Mouse (Mus musculus) T-helper 1 cell (primary cell): ENCODE measurements around the gene Gm21988.

Experiments used
- in situ Hi-C: fragments of 300-600 bp; cut with MboI, MseI; formaldehyde crosslinking; loops from one replicate; pipeline ENCODE4 v1.15.1; 2025; ENCODE audit warnings: high pct_unique_total_duplicates

The Gm21988 gene

DNA sequence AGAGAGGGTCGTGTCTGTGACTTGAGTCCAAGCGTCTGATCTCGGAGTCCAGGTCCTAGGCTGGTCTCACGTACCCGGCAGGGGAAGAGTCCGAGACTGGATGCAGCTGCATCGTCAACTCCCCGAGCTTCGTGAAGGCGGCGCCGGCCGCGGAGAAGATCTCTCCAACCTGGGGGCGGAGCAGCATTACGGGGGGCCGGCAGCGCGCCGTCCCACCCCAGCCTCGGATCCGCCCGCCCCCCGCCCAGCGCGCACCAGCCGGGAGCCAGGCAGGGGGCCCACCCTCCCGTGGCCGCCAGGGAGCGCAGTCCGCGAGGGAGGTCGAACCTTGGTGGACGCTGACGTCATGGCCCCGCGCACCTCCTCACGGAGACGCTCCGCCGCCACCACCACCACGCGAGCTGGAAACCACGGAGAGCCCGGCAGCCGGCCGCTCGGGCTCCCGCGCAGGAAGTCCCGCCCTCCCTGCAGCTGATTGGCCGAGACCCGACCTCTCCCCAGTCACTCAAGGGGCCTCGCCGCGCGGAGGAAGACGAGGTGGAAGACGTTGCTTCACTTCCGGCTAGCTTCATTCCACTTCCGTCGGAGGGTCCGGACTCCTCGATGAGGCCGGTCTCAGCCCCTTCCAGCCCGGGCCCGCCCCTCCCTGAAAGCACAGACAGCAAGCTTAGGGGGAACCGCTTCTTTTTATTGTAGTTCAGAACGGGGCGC is 2.0 kb downstream of the Gm21988 start, which contains the start of gene 0610010K14Rik:
0610010K14Rik (minus strand) TSS at position 458 of the 711 bp plus-strand sequence.
- in situ Hi-C loops: loop anchor here (25.0 kb wide), 1 partner anchor 1125 kb away; the partner anchor contains the start of genes 9130213A22Rik and Hes7

DNA sequence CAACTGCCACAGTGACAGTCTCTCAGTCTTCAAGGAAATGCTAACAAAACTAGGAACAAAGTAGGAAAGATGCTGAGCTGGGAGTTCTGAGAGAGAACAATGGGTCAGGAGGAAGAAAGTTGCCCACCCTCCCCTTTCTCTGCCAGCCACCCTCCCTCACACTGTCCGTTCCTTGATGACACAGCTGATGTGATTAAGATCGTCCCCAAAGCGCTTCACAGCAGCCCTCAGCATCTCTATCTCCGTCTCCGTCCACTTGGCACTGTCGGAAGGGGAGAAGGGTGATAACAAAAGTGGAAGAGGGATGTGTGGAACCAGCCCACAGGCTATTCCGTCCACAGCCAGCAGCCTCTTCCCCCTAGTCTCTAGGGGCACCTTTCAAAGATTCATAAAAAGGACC is 2.9 kb downstream of the Gm21988 start:
- in situ Hi-C loops: loop anchor here (25.0 kb wide), 1 partner anchor 1124 kb away; the partner anchor contains the start of genes 9130213A22Rik and Hes7

DNA sequence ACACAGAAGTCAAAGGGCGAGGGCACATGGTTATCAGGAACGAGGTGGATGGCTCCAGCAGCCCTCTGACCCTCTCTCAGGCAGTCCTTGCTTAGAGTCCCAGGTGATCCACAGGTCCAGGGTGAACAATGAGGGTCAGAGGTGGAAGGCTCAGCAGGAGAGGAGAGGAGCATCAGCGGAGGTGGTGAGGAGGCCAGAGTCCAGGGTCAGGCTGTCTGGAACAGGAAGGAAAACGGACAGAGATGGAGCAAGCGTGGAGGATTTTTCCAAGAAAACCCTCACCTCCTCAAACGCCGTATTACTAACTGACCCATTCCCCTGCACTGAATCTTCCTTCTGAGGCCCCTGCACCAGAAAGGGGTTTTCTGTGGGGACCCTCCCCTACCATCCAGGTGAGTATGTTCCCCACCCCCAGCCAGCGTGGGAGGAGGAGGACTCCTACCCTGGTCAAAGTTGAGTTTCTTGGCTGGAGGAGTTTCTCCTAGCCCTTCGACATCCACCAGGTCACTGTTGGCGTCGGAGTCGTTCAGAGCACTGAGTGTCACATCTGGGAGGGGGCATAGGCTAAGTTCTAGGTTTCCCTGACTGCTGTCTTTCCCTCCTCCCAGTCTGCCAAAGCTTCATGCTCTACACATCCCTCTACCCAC is 4.3 kb downstream of the Gm21988 start:
- in situ Hi-C loops: loop anchor here (25.0 kb wide), 1 partner anchor 1123 kb away; the partner anchor contains the start of genes 9130213A22Rik and Hes7

DNA sequence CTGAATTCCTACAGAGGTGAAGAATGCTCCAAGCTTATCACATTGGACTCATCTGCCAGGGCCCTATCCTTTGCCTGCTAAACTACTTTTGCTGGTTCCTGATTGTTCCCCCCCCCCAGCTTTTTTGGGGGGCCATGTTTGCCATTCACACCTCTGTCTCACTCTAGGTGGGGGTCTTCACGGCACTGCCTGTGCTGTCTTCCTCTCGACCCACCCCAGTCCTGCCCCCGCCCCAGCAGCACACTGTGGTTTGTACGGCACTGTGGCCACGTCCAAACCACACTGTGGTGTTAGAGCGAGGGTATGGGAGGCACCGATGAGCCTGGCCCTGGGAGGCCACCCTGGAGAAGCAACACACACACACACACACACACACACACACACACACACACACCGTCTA is 5.1 kb downstream of the Gm21988 start:
- in situ Hi-C loops: loop anchor here (5.0 to 25.0 kb wide), 2 partner anchors 83 to 1122 kb away; partner anchors contain the start of genes 9130213A22Rik and Hes7

DNA sequence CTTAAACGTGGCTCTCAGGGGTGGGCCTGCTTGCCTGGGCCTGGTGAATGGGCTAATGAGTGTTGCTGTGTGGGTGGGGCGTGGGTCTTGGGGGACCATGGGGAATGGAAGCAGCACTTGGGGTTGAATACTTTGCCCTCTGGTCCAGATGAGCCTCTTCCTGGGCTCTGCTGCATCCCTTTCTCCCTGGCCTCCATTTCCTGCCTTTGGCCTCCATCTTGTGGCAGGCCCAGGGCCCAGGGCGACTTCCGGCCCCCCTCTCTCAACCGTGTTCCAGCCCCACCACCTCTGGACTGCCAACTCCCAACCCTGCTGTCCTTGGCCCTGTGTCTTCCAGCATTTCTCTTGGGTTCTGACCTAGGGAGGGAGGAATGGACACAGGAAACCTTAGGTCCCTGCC is 5.6 kb downstream of the Gm21988 start:
- in situ Hi-C loops: loop anchor here (5.0 to 25.0 kb wide), 2 partner anchors 83 to 1122 kb away; partner anchors contain the start of genes 9130213A22Rik and Hes7

DNA sequence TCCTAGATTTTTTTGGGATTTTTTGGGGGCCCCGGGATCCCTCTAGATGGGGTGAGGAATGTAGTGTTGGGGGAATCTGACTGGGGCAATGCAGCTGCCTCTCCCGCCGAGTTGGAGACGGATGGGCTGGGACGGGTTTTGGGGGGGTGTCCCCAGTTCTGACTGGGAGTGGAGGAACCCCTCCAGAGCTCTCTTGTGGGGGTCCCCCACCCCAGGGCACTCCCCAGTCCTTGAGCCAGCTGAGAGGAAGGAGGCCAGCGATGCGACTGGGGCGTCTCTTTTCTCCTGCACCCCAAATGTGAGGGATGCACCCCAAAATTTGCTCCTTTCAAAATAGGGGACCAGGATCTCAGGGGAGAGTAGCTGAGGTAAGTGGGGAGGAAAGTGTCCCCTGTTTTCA is 6.6 kb downstream of the Gm21988 start:
- in situ Hi-C loops: loop anchor here (5.0 to 25.0 kb wide), 2 partner anchors 84 to 1121 kb away; partner anchors contain the start of genes 9130213A22Rik and Hes7

DNA sequence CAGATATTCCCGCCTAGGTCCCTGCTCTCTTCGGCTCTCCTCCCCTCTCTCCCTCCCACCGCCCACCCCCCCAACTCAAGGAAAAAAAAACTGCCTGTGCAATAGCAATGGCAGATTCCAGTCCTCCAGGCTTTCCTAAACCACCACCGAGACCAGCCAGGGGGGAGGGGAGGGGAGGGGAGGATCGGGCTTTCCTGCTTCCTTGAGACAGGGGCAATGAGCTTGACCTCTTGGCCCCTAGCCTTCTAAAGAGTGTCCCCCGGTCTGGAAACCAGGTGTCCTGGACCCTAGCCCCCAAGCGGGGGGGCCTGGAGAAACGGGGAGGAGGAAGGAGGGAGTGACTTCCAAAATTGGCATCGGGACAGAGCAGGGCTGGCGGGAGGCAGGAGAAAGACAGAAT is 7.1 kb downstream of the Gm21988 start:
- in situ Hi-C loops: loop anchor here (5.0 to 25.0 kb wide), 2 partner anchors 85 to 1120 kb away; partner anchors contain the start of genes 9130213A22Rik and Hes7

DNA sequence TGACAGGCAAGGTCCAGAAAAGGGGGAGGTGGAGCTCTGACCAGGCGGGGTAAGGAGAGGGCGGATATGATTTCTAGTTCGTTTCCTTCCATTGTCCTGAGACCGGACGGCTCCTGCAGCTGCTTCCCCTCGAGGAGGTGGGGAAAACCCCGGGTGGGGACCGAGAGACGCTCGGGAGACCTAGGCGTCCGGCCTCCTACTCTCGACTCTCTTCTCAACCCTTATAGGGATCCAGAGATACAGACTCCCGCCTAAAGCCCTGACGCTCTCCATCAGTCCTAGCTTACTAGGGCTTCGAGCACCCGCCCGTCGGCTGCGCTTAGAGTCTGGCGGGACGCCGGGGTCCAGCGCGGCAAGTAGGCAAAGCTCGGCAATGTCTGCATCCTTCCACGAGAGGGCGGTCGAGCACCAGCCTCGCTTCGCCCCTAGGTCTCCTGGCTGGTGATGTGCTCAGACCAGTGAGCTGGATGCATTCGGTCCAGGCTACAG is 9.3 kb downstream of the Gm21988 start:
- in situ Hi-C loops: loop anchor here (5.0 to 25.0 kb wide), 2 partner anchors 87 to 1118 kb away; partner anchors contain the start of genes 9130213A22Rik and Hes7

DNA sequence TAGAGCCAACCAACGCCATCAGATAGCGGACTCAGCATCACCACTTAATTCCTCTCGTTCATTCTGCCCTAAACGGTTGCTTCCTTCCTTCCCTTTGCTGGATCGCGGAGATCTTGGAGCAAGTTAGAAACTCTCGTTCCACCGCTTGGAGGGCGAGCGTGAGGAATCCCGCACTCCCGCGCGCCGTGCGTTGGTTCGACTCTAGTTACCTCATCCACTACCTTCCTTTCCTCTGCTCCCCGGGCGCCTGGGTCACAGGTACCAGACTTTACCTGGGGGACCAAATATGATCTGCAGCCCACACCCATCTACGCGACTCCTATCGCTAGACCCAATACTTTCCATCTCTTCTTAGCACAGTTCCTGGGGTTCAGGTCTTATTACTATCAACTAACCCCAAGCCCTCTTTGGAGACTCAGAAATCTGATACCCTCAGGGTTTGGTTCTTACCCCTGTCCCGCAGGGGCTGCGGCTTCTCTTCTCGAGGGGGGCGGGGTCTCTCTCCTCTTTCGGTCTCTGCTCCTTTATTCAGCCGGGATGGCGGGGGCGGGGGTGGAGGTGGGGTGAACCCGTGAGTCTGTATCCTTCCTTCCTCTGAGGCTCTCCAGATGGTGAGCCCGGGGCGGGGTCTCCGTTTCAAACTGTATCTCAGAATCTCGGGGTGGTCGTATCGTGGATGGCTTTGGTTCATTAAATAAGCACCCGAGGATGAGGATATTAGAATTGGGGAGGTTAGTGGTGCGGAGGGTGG is 10.2 kb downstream of the Gm21988 start, which contains the start of gene Bcl6b:
Bcl6b (minus strand) TSS at position 539 of the 751 bp plus-strand sequence.
- in situ Hi-C loops: loop anchor here (5.0 to 25.0 kb wide), 2 partner anchors 88 to 1117 kb away; partner anchors contain the start of genes 9130213A22Rik and Hes7

DNA sequence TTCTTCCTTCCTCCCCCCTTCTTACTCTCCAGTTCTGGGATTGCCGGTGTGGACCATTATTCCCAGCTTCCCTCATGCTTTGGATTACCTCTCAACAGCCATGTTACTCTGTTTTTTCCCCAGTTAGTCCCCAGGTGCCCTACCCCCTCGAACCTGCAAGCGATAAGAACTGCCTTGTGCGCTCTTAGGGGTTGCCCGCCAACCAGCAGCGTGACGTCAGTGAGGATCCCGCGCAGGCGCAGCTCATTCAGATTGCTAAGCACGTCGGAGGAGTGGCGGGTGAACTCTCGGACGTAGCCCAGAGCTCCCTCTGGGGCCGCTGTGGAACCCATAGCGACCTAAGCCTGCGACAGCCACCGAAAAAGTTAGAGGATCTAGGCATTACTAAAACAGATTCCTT is 10.8 kb downstream of the Gm21988 start:
- in situ Hi-C loops: loop anchor here (25.0 kb wide), 1 partner anchor 1117 kb away; the partner anchor contains the start of genes 9130213A22Rik and Hes7

DNA sequence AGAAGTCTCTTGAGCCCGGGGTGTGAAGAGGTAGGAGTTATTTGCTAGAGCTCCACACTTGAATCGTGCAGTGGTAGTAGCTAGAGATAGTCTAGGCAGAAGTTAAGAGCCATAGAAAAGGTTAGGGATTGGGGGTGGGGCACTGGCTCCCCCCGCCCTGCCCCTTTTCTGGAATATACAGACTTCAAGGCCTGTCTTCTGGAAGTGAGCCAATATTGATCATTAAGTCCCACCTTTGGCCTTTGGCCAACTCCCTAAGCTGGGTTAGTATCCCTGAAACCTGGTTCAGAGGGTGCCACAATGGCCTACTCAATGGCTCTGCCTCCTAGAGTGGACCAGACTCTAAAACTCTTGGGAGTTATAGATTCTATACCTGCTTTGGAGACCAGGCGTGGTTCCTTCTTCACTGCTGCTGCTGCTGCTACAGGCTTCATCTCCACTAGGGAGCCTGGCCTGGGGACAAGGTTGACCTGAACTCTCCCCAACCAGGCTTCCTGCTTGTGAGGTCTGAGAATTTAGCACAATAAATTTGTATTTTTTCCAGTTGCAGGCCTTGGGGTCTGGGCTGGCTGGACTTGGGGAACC is 11.9 kb downstream of the Gm21988 start:
- in situ Hi-C loops: loop anchor here (25.0 kb wide), 1 partner anchor 1115 kb away; the partner anchor contains the start of genes 9130213A22Rik and Hes7

DNA sequence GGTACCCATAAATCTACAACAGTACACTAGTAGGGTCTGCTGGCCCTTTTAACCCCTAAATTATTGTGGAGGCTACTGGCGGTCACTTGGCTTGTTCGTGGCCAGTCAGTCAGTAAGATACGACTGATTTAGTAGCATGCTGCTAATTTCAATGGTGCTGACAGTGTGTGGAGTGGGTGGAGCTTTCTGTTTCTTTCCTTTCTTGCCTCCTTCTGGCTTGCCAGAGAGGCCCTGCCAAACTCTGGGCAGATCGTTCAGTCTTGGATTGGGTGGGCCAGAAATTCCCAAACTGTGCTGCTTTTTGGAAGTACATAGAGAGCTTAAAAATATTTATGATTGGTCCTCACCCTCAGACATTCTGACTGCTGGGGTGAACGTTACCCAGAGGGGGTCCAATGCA is 12.5 kb downstream of the Gm21988 start:
- in situ Hi-C loops: loop anchor here (25.0 kb wide), 1 partner anchor 1115 kb away; the partner anchor contains the start of genes 9130213A22Rik and Hes7

DNA sequence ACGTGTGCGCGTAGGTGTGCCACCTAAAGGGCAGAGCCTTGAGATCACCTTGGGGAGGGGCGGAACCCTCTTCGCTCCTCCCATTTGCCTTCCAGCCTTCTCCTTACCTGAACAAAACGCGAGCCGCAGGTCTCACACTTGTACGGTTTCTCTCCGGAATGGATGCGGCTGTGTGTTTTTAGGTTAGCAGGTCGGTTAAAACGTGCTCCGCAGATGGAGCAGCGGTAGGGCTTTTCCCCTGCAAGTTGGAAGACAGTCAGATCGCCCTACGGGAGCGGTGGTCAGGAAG is 13.1 kb downstream of the Gm21988 start:
- in situ Hi-C loops: loop anchor here (25.0 kb wide), 1 partner anchor 1114 kb away; the partner anchor contains the start of genes 9130213A22Rik and Hes7

DNA sequence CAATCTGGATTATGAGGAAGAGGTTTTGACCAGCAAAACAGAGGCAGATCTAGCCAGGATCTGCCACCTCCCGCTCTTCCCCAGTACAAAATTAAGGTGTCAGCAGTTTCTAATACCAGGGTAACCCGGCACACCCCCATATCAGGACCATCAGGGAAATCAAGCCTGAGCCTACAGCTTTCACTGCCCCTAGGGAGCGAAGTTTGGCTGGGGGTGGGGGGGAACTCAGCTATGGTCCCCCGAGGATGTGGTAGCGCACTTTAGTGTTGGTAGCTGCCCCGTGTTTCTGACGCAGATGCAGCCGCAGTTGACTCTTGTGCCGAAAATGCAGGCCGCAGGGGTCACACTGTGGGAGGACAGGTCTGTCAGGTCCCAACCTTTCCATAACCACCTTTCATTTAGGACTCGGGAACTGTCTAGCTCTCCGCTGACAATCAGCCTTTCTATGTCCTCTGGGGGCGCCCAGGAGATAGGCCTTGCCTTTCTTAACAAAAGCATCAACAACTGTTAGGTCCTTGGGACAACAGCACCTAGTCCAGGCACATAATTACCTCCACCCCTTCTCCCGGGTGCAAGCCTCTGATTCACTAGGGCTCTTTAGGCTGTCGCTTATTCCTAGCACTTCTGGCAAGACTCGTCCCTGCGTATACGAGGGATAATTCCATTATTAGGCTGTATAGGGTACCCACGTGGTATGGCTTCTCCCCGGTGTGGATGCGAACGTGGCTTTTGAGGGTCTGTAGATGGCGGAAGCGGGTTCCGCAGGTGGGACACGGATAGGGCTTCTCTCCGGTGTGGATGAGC is 13.6 kb downstream of the Gm21988 start:
- in situ Hi-C loops: loop anchor here (25.0 kb wide), 1 partner anchor 1114 kb away; the partner anchor contains the start of genes 9130213A22Rik and Hes7

DNA sequence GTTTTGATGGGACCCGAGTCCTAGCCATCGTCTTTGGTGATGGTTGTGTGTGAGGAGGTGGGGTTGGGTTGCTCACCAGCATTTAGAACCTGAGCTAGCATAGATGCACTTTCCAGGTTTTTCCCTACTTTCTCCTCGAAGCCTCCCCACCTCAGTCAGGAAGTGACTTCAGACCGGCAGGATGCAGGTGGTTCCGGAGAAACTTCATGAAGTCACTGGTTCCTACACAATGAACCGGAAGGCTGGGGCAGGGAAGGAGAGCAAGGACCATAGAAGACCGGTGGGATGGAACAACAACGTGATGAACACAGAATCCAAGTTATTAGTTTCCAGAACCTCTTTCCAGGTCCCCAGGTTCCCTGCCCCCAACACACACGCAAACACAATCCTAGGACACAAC is 15.9 kb downstream of the Gm21988 start:
- in situ Hi-C loops: no loop called here

DNA sequence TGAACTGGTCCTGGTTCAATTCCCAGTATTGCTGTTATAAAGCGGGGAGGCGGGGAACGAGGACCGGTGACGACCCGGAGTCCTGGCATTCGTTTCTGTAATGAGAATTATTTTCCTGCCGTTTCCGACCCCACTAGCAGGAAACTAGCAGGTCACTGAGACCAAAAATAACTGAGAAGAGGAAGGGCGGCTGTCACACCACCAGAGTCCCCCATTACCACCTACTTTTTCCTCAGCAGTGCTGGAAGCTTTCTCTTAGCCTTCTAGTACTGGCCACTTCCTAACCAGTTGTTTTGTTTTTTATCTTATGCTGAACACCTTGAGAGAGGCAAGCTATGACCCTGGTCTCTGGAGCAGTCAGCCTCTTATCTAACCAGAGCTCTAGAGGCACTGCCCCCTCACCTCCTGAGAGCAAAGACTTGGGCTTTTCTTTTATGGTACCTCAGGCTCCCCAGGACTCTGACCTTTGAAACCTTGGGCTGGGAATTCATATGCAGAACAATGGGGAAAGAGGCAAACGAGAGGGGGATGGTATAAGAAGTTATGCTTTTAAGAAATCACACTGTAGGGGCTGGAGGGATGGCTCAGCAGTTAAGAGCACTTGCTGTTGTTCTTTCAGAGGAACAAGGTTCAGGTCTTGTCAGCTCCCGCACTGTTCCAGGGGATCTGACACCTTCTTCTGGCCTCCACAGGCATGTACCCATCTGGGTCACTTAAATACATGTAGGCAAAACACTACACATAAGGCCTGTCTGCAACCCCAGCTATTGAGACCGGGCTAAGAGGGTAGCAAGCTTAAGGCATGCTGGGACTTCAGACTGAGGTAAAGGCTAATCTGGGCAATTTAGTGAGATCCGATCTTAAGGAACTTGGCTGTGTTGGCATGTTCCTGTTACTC is 17.8 kb downstream of the Gm21988 start:
- in situ Hi-C loops: no loop called here

DNA sequence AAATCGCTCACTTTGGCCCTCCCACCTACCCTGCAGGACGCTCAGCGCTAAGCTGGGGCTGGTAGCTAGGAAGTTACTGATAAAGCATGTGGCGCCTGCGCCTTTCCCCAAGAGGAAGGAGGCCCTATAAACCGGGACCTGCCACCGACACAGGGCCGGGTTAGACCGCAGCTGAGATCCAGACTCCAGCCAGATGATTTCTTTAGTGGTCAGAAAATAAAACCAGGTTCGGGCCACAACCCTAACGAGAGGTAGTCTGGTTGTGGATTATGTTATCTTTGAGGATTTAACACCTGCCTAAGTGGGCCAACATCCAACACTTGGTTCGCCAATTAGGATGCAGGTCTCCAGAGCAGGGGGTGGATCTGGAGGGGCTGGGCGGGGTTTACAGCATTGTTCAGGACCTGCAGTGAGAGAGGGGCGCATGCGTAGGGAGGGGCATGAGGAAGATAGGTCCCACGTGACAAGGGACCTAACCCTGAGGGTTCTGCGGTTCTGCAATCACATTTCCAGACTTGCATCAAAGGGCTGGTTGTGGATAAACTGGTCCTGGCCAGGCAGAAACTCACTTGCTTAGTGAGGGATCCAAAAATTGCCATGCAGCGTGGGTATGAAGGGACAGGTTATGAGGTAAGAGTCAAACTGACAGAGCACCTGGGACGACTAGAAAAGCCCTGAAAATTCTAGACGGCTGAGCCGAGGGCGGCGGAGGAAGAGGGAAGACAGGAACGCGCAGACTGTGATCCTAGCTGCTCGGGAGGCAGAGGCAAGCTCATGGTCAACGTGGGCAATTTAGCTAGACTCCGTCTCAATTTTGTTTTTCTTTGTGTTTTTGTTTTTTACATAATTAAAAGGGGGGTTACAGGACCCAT is 18.7 kb downstream of the Gm21988 start, which contains the start of gene Slc16a13:
Slc16a13 (minus strand) TSS at position 334 of the 872 bp plus-strand sequence.
- in situ Hi-C loops: no loop called here

DNA sequence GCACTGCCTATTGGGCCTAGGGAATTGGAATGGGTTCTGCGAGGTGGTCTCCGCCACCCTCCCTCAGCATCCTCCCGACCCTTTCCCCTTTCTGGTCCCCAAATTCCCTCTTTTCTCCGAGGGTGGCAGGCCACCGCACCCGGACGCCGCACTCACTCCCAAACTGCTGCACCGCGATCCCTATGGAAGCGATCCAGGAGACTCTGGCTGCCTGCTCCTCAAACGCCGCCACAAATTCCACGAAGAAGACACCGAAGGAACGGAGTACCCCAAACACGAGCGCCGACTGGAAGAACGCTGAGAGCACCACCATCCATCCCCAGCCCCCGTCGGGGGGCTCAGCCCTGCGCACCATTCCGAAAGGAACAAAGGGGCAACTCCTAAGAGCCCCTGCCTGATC is 19.3 kb downstream of the Gm21988 start:
- in situ Hi-C loops: no loop called here
